Mouse (Mus musculus) cerebellum, adult (tissue): ENCODE results near the gene Prune2.

Source experiments
- ATAC-seq: cut with Nextera tagmentation; 2 replicates; pipeline ENCODE4 v1.9.2; 2017; ENCODE audit warnings: mild to moderate bottlenecking, moderate library complexity, mixed read lengths; ENCODE audit not compliant: insufficient number of reproducible peaks, low FRiP score, low TSS enrichment

Prune2 gene

DNA sequence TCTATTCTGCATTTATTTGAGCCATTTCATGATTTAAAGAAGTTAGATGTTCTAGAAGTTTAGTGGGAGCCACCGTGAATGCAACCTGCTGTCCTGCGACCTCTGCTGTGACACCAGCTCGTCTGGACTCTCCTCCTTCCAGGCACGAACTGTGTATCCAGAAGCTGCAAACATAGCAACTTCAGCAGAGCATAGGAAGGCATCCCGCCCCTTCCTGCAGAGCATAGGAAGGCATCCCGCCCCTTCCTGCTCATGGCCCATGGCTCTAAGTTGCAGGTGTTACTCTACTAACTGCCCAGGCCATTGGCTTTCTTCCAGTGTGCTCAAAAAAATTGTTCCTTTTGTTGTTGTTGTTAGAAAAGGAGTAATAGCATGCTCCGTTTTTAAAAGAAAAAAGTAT is 294.9 kb downstream of the Prune2 start:
- ATAC-seq: no peak

- no peak for ATAC-seq
Observed at GRCm38 (mm10) chr19:17251453-17251852, 295.5 kb downstream of the Prune2 start.

- no peak for ATAC-seq
Observed at GRCm38 (mm10) chr19:17252845-17253244, 296.9 kb downstream of the Prune2 start.

DNA sequence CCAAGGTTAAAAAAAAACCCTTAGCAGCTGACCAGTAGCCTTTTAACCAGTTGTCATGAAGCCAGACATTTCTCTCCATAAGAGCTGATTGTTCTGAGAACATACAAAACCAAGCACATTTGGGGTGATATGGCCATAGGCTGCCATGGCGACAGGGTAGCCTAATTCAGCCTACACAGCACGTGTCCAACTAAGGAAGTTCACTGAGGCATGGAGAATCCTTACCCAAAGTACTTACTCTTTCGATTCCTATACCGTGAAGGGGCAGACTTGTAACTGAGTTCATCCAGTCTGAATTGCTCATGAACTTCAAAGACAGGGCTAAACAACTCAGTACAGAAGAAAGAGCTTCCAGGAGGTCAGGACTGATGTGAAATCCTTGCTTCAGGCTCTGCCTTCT is 299.6 kb downstream of the Prune2 start:
- ATAC-seq: no peak

DNA sequence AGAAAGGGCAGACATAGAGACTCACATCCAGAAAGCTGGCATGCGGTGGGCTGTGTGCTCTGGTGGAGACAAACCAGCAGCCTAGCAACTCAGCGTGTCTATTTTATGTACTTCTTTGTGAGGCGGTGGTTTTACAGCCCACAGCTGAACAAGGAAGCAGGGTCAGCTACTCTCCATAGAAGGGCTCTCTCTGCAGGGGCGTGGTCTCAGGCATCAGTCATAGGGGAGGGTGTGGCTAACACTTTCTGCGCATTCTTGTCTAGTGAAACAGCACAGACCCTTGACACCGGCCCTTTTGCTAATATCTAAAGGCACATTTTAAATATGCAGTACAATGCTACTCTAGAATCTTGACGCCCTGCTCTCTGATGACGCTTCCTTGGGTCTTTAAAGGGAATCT is 300.5 kb downstream of the Prune2 start:
- ATAC-seq: no peak

GRCm38 (mm10) chr19:17256867-17257266 is 300.9 kb downstream of the Prune2 start:
- no peak for ATAC-seq

GRCm38 (mm10) chr19:17263181-17263580 is 307.3 kb downstream of the Prune2 start:
- ATAC-seq: no peak

DNA sequence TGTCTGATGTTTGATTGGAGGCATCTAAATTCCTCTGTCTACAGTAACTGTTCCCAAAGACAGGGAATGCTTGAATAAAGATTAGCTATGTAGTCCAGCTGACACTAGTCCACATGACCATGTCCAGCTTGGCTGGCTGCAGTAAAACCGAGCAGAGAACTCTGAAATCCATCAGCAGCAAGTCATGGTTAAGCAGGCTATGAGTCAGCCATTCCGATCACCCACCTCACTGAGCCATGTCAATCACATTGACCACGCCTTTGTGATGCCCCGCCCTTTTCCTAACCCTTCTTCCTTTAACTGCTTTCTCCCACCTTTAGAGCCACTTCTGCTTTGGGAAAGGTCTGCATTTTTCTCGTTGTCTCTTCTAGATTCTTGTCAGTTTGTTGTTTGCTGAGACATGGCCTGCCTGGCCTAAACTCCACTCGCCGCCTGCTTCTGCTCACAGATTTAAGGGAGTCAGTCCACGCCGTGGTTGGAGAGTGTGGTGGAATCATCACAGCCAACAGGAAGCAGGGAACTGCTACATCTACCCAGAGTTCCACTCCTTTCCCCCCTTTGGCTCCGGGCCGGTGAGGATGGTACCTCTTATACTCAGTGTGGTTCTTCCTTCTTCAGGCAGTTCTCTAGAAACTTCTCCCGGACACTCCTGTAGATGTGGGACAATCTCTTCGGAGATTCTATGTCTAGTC is 307.9 kb downstream of the Prune2 start:
- ATAC-seq: no peak

DNA sequence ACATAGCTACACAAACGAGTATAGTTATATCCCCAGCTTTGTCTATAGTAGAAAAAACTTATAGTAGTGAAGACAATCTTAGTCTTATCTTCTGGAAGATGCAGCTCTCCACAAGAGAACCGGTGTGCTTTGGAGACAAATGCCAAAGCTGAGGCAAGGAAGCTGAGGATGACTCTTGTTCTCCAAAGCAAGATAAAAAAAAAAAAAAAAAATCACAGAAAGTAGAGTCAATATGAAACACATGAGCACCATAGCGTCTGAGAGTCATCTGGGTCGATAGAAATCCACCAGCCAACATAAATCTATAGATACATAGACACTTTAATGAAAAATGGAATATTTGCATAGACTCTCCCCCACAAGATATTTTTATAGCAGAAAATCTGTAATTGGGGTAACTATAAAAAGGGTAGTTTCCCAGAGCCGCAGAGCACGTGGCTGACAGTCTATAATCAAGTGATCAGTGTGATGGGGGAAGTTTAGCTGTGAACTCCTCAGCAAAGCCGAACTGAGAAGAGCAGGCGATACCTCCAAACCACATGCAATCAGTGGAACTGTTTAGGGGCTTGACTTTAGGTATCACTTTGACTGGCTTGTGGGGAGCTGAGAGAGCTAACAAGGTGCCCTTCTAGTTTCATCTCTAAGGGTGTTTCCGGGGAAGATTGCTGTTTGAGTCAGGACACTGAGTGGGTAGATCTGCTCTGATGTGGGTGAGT is 308.7 kb downstream of the Prune2 start:
- no peak for ATAC-seq

GRCm38 (mm10) chr19:17268669-17269068 is 312.8 kb downstream of the Prune2 start:
- no peak for ATAC-seq

GRCm38 (mm10) chr19:17271179-17271622 is 315.3 kb downstream of the Prune2 start:
- ATAC-seq: no peak

GRCm38 (mm10) chr19:17272988-17273387 is 317.1 kb downstream of the Prune2 start:
- no peak for ATAC-seq
